Mouse (Mus musculus): Measurements from ENCODE around the gene Cox6b2.
"Not testable (repeated sequence)": the region's sequence is repeated elsewhere in the genome, so short reads cannot be mapped to it uniquely, and the experiment has no call there.

Gene Cox6b2

DNA sequence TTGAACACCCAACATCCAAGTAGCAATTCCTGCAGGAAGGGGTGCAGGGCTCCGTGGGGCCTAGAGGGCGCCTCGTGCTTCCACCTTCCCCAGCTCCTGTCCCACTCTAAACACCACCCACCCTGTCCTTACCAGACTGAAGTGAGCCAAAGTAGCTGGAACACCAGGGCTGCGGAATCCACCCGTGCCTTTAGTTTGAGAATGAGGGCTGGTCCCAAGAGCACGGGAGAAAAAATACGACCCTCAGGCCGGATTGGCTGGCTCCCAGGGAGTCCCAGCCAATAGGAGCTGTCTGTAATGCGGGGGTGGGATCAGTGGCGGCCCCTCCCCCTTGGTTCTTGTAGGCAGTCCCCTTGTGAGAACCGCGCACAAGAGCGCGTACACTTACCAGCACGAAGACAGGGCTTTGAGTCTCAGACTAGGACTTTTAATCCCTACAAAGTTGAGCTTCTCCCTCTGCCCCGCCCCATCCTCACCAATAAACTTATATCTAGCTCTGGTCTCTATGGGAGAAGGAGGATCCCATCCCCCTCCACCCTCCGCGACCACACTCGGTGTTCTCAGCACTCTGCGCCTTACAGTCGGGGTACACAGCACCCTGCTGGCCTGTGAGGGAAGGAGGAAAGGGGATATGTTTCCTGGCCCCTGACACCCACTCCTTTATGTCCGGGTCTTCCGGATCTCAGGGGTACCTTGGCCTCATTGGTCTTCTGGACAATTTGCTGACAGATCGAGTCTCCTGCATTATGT, at the start of gene Cox6b2:
Cox6b2 (minus strand) TSS at position 274 of the 750 bp plus-strand sequence.
- DNase-seq (ENCODE audit: low spot score in 2 of 2): peak in 1 of 2 experiments; percentile 48

DNA sequence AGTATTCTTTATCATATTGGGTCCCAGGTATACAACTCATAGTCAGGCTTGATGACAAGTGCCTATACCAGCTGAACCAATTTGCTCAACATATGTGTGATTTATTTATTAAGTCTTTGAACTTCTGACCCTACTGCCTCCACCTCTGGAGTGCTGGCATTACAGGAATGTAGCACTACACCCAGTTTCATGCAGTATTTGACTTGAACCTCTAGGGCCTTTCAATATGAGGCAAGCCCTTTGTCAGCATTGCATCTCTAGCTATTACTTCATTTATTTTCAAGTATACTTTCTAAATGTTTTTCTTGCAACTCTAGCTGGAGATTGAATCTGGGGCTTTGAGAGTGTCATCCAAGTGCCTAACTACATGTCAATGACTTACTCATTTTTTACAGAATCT, 49.4 kb upstream of the Cox6b2 start:
- DNase-seq (ENCODE audit: low spot score in 2 of 2): no peak

DNA sequence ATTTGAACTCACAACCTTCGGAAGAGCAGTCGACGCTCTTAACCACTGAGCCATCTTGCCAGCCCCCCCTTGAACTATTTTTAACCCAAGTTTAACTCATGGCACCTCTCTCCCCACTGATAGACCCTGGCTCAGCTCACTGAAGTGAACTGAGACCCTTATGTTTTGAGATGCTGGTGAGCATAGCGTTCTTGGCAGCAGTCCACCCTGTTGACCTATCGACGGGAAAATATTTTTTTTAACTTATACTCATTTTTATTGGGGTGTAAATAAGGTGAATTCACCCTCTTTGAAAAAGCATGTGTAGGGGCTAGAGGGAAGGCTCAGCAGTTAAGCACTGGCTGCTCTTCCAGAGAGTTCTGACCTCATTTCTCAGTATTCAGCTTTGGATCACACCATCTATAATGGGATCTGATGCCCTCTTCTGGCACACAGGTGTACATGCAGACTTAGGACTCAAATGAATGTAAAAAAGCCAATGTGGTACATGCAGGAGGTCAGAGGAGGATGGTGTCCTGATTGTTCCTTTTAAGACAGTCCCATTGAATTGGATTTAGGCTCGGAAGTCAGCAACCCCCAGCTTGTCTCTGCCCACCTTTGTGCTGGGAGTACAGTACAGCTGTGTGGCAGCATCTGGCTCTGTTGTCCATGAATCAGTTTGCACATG, 43.0 kb upstream of the Cox6b2 start:
- peak in 1 of 2 experiments; percentile 26 for DNase-seq (ENCODE audit: low spot score in 2 of 2)

DNA sequence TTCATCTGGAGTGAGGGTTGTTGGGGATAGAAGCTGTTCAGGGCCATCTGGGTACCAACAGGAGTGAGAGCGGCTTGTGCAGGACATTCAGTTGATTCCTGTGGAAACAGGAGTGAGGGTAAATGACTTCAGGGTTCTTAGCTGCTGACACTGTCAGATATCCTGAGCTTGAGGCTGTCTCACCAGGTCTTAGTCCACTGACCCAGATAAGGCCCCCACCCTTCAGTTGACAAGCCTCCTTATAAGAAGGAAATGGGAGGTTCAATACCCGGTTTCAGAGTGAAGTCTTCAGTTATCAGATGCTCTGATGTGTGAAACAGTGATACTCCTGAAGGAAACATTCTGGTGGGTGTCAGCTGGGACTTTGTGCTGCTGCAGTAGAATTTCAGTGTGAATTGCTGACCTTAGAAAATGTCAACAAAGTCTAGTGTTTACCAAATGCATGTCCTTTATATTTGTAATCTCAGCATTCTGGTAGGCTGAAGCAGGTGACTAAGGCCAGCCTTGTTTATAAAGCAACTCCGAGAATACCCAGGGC, 41.8 kb upstream of the Cox6b2 start:
- no peak for DNase-seq (ENCODE audit: low spot score in 2 of 2)

DNA sequence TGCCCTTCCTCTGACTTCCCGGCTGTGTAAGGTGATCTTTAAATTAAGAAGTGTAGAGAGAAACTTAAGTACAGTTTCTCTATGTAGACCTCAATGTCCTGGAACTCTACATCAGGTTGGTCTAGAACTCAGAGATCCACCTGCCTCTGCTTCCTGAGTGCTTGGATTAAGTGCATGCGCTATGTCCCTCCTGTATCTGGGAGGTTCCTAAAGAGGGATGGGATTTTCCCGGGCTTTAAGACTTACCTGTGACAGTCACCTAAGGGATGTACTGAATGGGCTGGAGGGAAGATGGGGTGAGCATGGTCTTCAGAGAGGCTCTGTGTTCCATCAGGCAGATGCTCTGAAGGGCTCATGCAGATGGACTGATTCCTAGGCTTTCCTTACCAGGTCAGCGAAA, 40.8 kb upstream of the Cox6b2 start:
- no peak for DNase-seq (ENCODE audit: low spot score in 2 of 2)

DNA sequence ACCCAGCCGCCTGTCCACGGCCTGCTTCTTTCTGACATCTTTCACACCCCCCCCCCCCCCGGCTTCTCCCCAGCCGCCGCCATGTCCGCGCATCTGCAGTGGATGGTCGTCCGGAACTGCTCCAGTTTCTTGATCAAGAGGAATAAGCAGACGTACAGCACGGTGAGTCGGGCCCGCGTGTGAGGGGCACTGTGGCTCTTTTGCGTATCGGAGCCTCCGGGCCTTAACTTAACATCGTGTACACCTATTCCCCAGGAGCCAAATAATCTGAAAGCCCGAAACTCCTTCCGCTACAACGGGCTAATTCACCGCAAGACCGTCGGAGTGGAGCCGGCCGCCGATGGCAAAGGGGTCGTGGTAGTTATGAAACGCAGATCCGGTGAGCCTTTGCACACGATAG, 40.4 kb upstream of the Cox6b2 start:
- not testable (repeated sequence) for DNase-seq (ENCODE audit: low spot score in 2 of 2)

DNA sequence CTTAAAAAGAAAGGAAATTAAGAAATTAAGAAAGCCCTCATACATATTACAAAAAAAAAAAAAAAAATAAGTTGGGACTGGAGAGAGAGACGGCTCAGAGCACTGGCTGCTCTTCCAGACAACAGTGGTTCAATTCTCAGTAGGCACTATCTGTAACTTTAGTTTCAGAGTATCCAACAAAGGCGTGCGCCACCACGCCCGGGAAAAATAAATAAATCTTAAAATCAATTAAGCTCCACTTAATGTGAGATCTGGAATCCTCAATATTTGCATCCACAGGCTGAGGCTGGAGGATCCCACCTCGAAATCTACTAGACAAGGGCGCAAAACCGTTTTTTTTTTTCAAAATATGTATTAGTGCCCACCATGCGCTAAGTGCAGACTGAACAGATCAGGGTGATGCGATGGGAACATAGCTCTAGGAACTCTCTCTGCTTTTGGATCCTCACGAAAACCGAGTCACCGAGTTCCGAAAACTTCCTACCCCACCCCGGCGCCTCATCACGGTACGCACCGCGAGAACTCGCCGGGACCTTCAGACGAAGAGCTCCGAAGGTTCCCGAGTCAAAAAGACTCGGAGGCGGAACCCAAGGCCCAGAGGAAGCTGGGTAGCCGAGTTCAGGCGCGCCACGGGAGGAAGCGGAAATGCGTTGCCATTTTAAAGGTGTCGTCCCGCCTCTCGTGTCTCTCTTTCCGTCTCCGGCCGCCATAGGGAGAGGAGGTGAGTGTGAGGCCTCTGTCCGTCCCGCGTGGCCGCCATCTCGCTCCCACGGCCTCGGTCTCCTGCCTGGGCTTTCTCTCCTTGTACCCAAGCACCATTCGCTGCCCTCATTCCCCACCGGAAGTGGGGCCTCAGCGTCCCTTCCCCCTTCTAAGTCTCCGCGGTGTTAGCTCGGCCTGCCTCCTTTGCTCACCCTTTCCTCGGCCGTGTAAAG, 39.7 kb upstream of the Cox6b2 start, which contains the start of gene Rpl28:
Rpl28 (plus strand) TSS at position 597 of the 935 bp plus-strand sequence.
- DNase-seq (ENCODE audit: low spot score in 2 of 2): peak; percentile 90 to 97

DNA sequence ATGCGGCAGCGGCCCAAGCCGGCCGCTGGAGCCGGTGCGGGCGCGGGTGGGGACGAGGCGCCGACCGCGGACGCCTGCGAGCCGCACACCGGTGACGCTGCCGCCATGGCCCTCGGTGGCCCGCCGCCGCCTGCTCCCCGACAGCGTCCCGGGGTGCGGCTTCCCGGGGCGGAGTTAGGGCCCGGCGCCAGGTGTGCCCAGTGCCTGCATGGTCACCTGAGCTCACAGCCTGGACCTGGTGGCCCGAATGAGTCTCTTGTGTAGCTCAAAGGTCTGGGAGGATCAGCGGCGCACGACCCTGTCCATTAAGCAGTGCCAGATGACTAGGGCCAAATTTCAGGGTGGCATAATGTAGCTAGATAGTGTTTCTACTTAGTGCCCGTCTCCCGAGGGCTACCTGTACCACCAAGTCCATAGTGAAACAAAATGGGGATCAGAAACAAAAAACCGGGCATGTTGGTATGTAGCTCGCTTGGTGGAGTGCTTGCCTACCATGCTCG, 36.6 kb upstream of the Cox6b2 start, which contains the start of gene Tmem238:
Tmem238 (minus strand) TSS at position 221 of the 500 bp plus-strand sequence.
- DNase-seq (ENCODE audit: low spot score in 2 of 2): no peak

DNA sequence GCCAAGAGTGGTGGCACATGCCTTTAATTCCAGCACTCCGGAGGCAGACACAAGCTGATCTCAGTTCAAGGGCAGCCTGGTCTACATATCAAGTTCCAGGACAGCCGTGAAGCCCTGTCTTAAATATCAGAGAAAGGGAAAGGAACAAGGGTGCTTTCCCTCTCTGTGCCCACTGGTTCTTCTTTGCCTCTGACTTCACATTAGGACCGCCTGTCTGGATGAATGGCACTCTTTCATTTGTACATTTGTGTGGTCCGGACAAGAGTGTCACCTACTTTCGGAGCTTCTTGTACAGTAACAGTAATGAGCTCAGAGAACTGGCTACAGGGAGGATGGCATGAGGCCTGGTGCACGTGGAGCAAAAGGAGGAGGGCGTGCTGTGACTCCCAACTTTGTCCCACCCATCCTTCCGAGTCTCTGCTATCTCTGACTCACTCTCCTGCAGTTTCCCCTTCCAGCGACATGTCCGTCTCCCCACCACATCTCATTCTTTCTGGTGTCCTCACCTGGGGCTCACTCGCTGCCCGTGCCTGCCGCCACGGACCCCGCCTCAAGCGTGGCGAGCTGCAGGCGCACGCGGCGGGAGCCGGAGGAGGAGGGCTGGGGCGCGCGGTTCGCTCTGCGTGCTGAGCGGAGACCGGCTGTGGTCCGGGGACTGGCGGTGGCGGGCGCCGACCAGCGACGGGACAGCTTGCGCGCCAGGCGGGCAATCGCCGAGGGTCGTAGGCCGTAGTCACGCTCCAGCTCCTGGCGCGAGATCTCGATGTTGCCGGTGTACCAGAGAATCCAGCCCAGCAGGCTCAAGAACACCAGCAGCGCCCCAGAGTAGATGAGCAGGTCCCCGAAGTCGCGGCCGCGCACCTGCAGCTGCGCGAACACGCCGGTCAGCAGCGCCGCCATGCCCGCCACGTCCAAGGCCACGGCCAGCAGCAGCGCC, 35.9 kb upstream of the Cox6b2 start:
- peak in 1 of 2 experiments; percentile 50 for DNase-seq (ENCODE audit: low spot score in 2 of 2)

DNA sequence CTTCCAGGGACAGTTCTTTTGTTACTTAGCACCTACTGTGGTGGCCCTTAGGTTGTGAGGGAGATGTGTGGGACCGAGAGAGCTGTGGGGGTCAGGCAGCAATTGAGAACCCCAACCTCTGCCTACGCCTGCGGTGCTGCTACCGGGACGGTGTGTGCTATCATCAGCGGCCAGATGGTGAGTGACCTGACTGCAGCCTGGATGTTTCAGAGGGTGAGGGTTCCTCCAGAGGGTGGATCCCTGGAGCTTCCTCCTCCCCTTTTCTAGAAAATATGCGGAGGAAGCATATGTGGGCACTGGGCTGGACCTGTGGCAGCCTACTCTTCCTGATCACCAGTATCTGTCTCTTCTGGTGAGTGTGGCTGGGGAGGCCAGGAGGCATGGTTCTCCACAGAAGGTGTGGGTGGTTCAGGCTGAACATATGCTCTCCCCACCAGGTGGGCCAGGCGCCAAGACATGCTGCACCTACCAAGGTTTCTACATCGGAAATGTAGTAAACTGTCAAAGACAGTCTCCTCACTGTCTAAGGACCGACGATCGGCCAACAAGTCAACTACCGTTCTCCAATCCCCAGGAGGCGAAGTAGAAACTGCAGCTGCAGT, 30.9 kb upstream of the Cox6b2 start:
- DNase-seq (ENCODE audit: low spot score in 2 of 2): peak in 1 of 2 experiments; percentile 45

DNA sequence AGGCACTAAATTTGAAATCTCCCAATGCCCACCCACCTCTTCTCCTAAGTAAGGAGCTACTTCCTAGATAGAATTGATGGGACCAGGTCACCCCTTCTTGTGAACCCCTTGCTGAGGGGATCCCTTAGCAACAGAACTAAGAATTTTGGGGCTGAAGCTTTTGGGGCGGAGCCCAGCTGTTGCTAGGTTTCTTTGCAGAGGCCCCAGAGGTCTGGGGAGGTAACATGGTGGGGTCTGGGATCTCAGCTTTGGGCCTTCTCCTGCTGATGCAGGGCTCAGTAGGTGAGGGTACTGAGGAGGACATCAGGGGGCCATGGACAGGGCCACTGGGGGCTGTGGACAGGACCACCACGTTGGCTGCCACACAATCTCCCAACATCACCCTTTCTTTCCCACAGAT, 29.9 kb upstream of the Cox6b2 start, which contains the start of the genes Il11 and Tmem190:
Il11 (minus strand) TSS at position 101 of the 400 bp plus-strand sequence.
Tmem190 (plus strand) TSS at position 179 of the 400 bp plus-strand sequence.
- DNase-seq (ENCODE audit: low spot score in 2 of 2): no peak

DNA sequence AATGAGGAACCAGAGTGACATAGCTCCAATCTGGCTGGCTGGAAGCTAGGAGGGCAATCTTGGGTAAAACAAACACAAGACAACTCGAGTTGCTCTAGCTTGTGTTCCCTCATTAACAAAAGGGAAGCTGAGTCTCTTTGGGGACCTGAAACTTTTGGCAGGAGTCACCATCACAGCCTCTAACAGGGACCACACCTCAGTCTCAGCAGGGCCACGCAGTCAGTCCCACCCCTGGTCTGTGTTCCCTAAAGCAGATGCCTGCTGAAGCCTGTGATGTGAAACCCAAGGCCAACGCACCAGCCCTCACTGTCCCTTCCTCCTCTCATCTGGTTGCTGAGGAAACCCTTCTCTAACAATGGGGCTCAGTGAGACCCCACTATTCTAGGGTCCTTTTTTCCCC, 29.2 kb upstream of the Cox6b2 start:
- no peak for DNase-seq (ENCODE audit: low spot score in 2 of 2)

DNA sequence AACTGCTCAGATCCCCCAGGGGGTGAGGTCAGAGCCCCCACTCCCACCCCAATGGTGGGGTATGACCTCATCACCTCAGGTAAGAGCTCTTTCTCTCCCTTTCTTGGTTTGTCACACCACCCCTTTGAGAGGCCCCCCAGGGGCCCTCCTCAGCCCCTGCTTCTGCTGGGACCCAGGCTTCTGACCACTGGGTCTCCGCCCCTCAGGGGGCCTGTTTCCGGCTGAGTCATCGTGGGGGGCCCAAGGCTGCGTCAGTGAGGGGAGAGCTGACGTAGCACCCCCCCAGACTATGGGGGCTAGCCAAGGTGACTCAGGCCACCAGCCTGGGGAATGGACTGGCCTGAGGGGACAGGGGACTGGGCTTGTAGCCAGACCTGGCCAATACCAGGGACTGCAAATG, 27.0 kb upstream of the Cox6b2 start:
- DNase-seq (ENCODE audit: low spot score in 2 of 2): no peak

DNA sequence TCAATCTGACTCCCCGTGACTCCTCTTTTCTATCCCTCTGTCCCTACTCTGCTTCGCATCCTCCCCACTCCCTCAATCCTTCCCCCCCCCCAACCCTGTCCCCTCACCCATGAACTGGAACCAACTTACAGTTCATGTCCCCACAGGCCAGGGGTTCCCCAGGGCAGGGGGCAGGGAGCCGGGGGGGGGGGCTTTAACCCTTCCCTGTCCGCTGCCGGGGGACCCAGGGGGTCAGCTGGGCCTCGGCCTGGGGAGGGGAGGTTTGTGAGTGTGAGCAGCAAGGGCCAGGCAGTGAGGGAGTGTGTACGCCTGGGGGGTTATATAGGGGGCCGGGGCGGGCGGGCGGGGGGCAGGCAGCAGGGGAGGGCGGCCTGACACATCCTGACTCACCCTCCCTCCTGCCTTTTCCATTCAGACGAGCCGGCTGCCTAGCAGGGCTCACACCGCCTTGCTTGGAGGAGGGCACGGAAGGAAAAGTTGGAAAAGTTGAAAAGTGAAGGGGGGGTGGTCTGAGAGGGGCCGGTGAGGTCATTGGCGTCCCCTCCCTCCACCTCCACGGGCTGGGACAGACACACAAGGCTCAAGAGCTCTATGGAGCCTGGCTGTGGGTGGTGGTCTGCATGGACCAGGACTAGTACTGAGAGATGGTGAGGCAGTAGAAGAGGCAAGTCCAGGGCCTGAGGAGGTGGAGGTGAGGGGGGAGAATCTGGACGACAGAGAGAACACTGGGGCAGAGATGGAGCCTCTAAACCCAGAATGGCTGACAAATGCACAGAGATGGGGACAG, 25.1 kb upstream of the Cox6b2 start:
- no peak for DNase-seq (ENCODE audit: low spot score in 2 of 2)

DNA sequence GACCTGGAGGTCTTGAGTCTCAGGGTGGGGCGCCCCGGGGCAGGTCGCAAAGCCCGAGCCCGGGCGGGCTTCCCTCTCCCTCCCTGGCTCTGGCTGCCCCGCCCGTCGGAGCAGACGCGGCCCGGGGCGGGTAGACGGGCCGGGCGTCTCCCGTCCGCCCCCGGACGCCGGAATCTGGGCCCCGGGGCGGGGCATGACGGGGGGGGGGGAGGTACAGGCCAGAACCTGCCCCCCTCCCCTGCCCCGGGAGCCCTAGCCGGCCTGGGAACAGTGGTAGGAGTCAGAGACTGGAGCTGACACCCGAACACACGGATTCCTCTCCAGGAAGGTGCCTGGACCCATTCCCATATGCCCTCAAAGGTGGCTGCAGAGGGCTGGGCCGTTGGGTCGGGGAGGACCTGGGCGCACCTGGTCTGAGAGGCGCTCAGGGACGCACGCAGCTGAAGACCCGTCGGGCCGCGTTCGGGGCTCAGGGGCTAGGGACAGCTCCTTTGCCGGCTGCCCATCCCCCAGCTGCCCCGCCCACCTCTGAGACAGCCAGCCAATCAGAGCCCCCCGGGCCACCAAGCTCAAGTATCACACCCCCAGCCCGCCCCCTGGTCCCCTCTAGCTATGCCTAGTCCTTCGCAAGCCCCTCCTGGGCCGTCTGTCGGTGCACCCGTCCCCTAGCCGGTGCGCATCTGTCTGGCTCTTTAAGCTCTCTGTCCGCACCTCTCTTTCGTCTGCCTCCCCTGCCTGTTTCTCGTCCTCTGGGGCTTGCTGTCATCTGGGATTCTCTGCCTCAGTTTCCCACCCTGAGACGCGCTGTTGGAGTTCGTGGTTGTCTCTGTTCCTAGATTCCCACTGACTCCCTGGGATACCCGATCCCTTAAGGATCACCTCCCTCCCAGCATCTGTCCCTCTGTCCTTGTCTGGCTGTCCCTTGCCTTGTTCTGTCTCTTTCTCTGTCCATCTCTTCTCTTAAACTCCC, 24.3 kb upstream of the Cox6b2 start:
- no peak for DNase-seq (ENCODE audit: low spot score in 2 of 2)

DNA sequence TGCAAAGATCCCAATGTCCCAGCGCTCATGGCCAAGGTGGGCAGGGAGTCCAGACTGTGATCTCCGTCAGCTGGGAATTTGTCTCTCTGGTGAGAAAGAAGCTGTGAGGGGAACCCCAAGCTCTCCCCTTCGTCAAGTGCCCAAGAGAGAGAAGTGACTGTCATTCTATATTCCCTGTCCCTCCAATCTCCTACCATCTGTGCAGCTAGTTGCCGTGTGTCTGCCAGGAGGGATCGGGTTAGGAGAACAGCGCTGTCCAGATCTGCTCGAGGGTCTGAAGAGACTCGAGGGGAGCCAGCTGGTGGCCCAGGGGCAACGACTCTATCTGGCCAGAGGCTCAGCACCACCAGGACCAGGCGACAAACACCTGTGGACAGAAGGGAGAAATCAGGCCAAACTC, 23.2 kb upstream of the Cox6b2 start:
- no peak for DNase-seq (ENCODE audit: low spot score in 2 of 2)

DNA sequence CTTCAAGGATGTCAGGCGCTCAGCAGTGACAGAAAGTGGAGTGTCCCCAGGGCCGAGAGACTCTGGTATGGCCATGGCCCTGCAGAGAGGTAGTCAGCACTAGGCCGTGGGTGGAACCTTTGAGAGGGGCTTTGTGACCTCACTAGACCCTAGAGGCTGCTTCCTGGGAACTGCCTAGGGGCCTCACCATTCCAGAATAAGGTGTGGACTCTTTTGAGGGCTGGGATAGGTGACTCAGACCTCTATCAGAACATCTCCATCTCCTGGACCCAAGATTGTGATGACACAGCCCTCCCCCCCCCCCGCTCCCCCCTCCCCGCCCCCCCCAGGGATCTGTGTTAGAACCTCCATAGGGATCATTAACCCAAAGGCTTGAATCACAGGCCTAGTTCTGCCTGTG, 18.3 kb upstream of the Cox6b2 start, which contains the start of gene Fam71e2:
Fam71e2 (minus strand) TSS at position 101 of the 400 bp plus-strand sequence.
- DNase-seq (ENCODE audit: low spot score in 2 of 2): no peak

Data from left cerebral cortex, adult 9 months (tissue).